Mouse (Mus musculus): ENCODE data around the gene Fxyd3.

Fxyd3 gene

DNA sequence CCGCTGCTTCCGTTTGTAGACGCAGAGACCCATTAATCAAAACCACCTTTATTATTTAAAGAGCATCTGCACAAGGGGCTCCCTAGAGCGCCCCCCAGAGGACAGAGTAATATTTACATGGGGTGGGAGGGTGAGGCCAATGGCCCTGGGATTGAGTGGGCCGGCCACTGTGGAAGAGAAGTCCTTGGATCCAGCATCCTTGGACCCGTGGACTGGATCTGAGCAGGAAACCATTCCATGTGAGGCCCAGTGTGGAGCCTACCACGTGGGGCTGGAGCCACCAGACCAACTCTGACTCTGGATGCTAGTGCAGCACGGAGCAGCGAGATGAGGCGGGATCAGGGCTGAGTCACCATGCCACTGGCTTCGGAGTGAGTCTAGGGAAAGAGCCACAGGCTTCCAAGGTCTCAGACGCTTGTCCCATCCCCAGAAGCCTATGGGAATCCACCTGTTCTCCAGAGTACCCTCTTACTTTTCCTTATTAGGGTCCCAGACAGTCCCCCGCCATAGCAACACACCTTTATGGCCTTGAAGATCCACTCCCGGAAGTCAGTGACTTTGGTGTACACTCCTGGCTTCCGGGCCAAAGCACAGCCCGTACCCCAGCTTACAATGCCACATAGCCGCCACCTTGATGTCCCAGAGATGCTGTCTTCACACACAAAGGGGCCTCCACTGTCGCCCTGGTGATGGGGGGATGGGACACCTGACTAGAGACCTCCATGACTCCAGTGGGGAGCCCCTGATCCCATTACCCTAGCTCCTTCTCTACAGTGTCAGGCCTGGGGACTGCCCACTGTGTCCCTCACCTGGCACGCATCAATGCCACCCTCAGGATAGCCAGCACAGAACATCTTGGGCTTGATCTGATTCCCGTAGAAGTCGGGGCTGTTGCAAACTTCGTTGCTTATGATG is 22.4 kb upstream of the Fxyd3 start:
- DNase-seq (ENCODE audit: low spot score) = no peak

DNA sequence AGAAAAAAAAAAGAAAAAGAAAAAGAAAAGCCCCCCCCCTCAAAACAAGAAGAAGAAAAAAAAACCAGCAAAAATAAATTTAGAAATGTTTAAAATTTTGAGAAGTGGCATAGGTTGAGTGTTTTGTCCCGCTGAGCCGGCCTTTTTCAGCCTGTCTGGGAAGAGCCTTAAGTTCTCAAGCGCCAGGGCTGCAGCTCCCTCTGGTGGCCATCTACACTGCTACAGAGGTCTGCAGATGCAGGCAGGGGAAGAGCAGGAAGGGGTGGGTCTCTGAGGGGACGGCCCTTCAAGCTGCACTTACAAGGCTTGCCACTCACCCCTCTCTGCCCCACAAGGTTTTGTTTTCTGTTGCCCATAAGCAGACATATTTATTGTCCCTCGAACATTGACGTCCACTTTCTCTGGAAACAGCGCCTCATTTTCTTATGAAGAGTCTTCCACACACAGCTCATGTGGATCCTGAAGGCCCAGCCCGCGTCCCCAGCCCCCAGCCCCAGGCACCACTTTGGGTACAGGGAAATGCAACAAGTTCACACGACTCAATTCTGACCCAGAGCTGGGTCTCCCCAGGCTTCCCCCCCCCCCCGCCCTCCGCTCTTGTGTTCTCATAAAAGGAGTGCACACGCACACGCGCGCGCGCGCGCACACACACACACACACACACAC is 21.2 kb upstream of the Fxyd3 start:
- peak; percentile 94 for DNase-seq (ENCODE audit: low spot score)

DNA sequence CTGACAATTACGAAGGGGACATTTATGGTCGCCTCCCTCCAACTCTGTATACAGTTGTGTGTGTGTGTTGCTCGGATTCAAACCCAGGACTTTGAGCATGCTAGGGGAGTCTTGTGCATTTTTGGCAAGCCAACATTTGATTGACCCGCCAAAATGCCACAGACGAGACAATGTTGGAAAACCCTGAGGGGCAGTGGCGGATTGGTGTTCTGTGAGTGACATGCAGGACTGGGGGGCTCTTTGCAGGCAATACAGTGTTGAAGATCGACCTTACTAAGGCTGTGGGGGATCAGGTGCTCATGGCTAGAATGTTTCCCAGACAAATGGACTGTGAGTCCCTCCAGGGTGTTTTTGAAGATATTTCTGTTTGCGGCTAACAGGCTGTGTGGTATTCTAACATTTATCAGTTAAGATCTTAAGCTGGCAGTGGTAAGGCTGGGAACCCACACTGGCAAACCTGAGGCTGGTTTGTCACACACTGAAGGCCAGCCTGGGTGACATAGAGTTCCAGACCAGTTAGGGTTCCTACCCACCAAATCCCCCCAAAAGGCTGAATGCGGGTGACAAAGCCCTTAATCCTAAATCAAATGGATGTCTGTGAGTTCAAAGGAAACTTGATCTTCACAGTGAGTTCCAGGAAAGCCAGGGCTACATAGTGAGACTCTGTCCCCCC is 20.5 kb upstream of the Fxyd3 start:
- no peak for DNase-seq (ENCODE audit: low spot score)

GRCm38 (mm10) chr7:31094774-31095501 is 18.4 kb upstream of the Fxyd3 start:
- no peak for DNase-seq (ENCODE audit: low spot score)

DNA sequence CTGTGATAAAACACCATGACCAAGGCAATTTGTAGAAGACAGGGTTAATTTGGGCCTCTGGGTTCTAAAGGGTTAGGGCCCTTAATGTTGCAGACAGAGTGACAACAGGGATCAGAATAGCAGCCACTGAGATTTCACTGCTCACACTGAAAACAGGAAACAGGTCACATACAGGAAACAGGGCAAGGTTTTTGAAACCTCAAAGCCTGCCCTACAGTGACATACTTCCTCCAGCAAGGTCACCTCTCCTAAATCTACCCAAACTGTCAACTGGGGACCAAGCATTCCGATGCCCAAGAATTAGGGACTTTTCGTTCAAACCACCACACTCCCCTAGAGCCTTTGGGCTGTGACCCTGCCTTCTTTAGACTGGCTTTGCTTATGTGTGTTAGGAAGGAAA is 13.2 kb upstream of the Fxyd3 start:
- no peak for DNase-seq (ENCODE audit: low spot score)

DNA sequence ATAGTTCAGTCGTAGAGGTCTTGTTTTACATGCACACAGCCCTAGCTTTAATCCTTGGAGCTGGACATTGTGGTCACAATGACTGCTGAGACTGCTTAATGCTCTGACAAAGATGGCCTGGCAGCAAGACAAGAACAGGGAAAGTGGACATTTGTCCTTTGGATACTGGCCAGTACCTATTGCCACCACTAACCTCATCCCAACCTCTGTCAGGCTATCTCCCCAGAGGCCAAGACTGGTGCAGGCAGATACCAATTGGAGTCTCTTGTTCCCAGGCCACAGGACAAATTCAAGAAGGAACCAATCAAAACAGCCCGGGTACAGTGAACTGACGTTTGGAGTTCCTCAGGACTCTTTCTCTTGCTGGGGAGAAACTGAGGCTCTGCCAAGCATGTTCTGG is 11.7 kb upstream of the Fxyd3 start:
- DNase-seq (ENCODE audit: low spot score) = no peak

DNA sequence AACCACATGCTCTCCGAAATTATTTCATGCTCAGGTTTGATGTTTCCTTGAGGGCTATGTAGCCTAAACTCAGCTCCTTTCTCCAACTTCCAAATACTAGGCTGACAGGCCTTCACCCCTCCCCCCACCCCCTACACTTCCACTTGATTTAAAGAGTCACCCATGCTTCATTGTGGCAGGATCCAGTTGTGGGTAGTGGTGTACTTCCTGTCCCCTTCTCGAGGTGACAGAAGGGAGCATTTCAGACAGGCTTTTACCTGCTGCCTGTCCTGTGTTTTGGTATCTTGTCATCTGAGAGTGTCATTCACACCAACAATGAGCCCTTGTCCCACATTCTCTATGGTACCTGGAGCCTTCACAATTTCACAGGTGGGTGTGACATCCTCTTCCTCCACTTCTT is 10.8 kb upstream of the Fxyd3 start:
- DNase-seq (ENCODE audit: low spot score) = no peak

GRCm38 (mm10) chr7:31086175-31086755 is 9.8 kb upstream of the Fxyd3 start:
- no peak for DNase-seq (ENCODE audit: low spot score)

DNA sequence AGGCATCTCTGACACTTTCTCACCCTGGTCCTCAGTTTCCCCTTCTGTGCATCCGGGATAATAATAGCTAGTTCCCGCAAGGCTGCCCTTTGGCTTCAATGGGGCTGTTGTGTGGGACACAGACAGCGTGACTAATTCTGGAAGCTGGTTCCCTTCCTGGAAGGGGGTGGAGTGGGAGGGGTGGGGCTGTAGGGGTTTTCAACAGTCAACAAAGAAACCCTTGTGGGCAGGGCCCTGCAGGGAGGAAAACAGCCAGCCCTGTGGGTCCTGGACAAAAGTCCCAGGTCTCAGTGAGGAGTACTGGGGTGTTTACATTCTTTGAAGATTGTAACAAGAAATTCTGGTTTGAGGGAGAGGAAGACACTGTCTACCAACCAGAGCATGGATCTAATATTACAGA is 8.7 kb upstream of the Fxyd3 start:
- peak; percentile 69 for DNase-seq (ENCODE audit: low spot score)

- no peak for DNase-seq (ENCODE audit: low spot score)
Observed at GRCm38 (mm10) chr7:31084140-31084539, 7.6 kb upstream of the Fxyd3 start.

- peak; percentile 73 for DNase-seq (ENCODE audit: low spot score)
Observed at GRCm38 (mm10) chr7:31082831-31083588, 6.5 kb upstream of the Fxyd3 start.

DNA sequence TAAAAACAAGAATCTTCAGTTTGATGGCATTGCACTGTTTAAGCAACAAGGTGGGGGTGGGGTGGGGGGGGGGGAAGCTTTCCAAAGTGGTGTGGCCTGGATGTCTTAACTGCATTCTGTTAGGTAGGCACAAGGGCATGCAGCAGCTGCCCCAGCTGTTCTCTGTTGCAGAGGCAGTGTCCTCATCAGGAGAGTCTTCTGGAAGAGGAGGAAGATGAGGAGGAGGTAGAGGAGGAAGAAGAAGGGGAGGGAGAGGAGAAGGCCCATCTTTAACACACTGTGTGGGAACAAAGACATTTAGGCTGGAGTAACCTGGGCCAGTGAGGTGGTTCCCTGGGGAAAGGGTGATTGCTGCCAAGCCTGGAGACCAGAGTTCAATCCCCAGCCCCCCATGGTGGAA is 5.6 kb upstream of the Fxyd3 start:
- DNase-seq (ENCODE audit: low spot score) = no peak

DNA sequence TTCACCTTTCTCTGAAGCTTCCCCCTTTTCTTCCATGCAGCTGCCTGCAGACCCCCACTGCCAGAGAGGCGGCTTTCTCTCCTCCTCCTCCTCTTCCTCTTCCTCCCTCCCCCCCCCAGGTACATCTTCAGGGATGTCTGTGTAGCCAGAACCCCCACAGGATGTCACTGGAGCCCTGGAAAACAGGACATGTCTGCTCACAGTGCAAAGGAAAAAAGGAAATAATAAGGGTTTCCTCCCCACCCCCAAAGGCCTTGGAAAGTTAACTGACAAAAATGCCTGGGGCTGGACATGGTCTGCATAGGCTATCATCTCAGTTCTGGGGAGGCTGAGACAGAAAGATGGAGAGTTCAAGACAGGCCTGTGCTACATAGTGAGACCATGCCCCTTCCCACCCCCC is 4.6 kb upstream of the Fxyd3 start:
- no peak for DNase-seq (ENCODE audit: low spot score)

GRCm38 (mm10) chr7:31080611-31081010 is 4.1 kb upstream of the Fxyd3 start:
- DNase-seq (ENCODE audit: low spot score) = no peak

DNA sequence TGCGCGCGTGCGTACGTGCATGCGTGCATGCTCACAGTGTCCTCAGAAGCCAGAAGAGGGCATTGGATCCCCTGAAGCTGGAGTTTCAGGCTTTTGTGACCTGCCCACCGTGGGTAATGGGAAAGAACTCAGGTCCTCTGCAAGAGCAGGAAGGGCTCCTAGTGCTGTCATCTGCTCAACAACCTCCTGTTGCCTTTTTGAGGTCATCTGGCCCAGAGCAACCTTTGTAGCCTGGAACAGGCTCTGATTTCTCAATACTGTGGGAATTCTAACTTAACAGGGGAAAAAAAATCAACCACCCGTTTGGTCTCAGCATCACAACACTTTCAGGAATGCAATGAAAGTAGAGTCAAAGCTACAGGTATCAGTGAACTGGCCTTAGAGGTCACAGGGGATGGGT is 3.2 kb upstream of the Fxyd3 start:
- no peak for DNase-seq (ENCODE audit: low spot score)

DNA sequence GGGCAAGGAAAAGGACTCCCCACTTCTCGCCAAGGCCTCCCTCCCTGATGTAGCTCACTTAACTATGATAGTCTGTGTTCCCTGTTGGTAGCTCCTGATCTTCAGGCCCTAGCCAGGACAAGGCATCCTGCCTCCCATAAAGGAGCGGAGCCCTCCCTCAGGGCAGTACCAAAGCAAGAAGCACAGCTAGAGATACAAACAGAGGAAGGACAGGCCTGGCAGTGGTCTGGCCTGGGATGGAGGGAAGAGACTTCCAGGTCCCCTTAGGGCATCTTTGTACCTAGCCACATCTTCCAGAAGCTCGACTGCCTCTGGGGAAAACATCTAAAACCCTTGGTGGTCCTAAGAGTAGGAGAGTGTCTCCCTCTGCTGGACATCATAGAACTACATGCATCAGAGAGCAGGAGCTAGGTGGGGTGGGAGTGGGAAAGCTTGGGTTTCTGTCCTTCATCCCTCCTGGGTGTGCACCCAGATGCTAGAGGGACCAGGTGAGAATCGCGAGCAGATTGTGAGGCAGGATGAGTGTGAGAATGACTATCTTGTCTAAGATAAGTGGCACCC is 1.5 kb upstream of the Fxyd3 start:
- peak; percentile 82 for DNase-seq (ENCODE audit: low spot score)

DNA sequence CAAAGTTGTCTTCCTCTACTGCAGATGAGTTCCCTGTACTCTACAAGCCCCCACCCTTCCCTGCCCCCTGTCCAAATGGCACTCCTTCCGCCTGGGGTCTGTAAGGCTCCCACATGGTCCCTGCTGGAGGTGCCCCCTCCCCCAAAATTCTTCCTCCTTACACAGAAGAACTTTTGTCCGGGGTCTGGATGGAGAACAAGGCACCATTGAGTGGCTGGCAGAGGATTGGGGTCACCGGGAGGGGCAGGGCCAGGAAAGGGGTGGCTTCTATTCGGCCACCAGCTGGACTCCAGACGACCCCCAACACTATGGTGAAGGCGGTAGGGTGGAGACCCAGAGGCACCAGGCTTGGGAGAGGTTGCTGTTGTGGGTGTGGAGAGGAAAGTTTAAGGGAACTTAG is 966 bp upstream of the Fxyd3 start:
- peak; percentile 64 for DNase-seq (ENCODE audit: low spot score)

GRCm38 (mm10) chr7:31074713-31075069 is 1.8 kb downstream of the Fxyd3 start:
- peak; percentile 55 for DNase-seq (ENCODE audit: low spot score)

GRCm38 (mm10) chr7:31074061-31074712 is 2.3 kb downstream of the Fxyd3 start:
- DNase-seq (ENCODE audit: low spot score) = no peak

DNA sequence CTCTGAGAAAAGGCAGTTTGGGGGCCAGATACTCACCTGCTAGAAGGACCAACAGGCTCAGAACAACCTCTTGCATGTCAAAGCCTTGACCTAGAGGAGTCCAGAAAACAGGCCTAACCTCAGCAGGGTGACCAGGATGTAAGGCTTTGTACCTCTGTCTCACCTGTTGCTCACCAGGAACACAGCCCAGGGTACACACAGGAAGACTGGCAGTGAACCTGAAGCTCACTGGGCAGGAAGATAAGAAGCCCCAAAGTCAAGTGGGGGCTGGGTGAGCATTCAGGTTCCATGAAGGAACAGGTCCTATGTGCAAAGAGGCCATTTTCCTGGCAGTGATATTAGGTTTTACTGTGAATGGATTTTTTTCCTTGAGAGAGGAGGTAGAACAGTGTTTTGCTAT is 3.0 kb downstream of the Fxyd3 start:
- no peak for DNase-seq (ENCODE audit: low spot score)
